Mouse (Mus musculus): ENCODE results near the gene Opn3.

- TF ChIP-seq POLR2A (IDR thresholded peaks at IDR 0.05; ENCODE audit: insufficient read depth, low read depth, low read length) (no peak), CTCF (IDR thresholded peaks at IDR 0.05) (no peak), EP300 (IDR thresholded peaks at IDR 0.05; ENCODE audit: insufficient read depth, low read depth, low read length) (no peak)
These were observed 23.1 kb downstream of the Opn3 start for GRCm38 (mm10) chr1:175669456-175669855.

Data from heart, adult 2 months (tissue).